Mouse (Mus musculus) adrenal gland, postnatal 0 days (tissue): ENCODE data around the gene Ccr6. TPM values are rescaled to one million over a fixed set of nuclear protein-coding genes. Genes with fewer than 3 reads are reported as not detected.

Source experiments
- polyA plus RNA-seq: library from polyadenylated mRNA; unstranded; fragments of >200 nt; fragmentation: Nextera tagmentation; extraction: Ambion mirVana; gene quantifications from 2 replicates; pipeline ENCODE4 v1.2.1, GENCODE M21; 2015

Ccr6 gene
- polyA plus RNA-seq: not detected in 2 replicates

DNA sequence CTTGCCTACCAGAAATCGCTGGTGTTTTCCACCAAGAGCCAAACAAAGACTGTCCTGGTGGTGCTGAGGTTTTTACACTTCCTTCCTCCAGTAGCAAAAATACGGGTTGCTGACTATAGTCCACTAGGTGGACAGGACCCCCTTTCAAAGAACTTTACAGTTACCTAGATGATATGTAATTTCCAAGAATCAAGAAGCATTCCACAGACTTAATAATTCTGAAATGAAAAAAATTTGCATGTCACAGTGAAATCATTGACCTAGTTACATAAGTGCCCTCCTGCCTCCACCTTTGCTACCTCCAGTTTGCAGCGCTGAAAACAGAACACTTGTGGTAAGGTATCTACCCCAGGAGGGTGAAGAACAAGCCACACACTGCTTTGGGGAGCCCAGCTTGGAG is at the start of gene Ccr6:
Ccr6 (plus strand) TSS at position 301 of the 400 bp plus-strand sequence.

DNA sequence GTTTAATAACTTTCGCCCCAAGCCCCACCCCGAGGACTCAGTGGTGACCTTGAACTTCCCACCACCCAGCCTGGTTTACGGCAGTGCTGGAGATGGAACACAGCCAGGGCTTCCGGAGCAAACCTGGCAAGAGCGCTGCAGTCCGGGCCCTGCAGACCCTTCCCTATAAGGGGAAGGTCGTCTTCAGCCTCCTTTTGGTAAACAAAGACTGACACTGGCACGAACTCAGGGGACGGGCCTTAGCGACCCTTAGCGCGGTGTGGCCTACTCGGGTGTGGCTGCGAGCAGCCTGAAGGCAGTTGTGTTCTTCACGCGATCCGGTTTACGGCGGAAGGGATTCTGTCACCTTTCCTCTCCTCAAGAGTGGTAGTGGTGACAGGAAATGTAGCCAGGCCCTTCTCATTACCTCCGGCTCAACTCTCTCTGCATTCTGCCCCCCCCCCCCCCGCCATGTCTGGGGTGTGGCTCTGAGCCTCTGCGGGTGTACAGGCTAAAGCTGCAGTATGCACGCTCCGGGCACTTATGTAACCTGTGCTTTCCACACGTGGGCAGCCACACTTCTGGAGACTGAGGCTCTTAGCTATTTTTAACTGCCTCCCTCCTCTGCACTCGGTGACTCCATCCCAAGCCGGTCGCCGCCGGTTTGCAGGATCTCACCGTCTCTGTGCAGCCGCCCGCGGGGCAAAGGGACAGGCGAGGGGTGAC is 47.1 kb downstream of the Ccr6 start, which contains the start of gene Mpc1:
Mpc1 (plus strand) TSS at position 84 of the 705 bp plus-strand sequence.

Other genes with a start within 250 kb of the Ccr6 start
- gene Gm49673, start 88.3 kb upstream of the Ccr6 start, polyA plus RNA-seq: 0.35 TPM in 1 of 2 replicates, not detected in the other
- gene Rnaset2a, start 87.9 kb upstream of the Ccr6 start, polyA plus RNA-seq: 60.3 and 97.4 TPM in 2 replicates
- 18.7 and 21.3 TPM in 2 replicates for gene Fgfr1op, start 70.5 kb upstream of the Ccr6 start, polyA plus RNA-seq
- gene Mpc1, start 46.9 kb downstream of the Ccr6 start, polyA plus RNA-seq: 373 and 511 TPM in 2 replicates
- gene Sft2d1, start 75.1 kb downstream of the Ccr6 start, polyA plus RNA-seq: 141 and 183 TPM in 2 replicates
- gene Prr18, start 101.4 kb downstream of the Ccr6 start, polyA plus RNA-seq: 0.72 and 2.4 TPM in 2 replicates
- 0.21 TPM in 1 of 2 replicates, not detected in the other for gene T2, start 119.9 kb downstream of the Ccr6 start, polyA plus RNA-seq
- gene T, start 198.4 kb downstream of the Ccr6 start, polyA plus RNA-seq: not detected in 2 replicates